Mouse (Mus musculus): ENCODE data around the gene Rprd1b.

GRCm38 (mm10) chr2:158048718-158049117 is 20.4 kb downstream of the Rprd1b start:
- TF ChIP-seq POLR2A (IDR thresholded peaks at IDR 0.05; ENCODE audit: insufficient read length, low read depth), result no peak
- TF ChIP-seq CEBPB (IDR thresholded peaks at IDR 0.05; ENCODE audit: insufficient read depth, poor library complexity, severe bottlenecking), result no peak
- no peak for TF ChIP-seq USF1 (IDR thresholded peaks at IDR 0.05; ENCODE audit: low read depth)
- no peak for TF ChIP-seq MYOD1 (IDR thresholded peaks at IDR 0.05; ENCODE audit: control insufficient read depth in 1 of 3, insufficient read length in 2 of 3, low read depth in 2 of 3)
- TF ChIP-seq TCF12 (IDR thresholded peaks at IDR 0.05; ENCODE audit: insufficient read depth, poor library complexity, severe bottlenecking), result no peak
- TF ChIP-seq TCF3 (IDR thresholded peaks at IDR 0.05; ENCODE audit: insufficient read length, low read depth), result no peak
- no peak for TF ChIP-seq MAX (IDR thresholded peaks at IDR 0.05; ENCODE audit: low read depth)
- no peak for TF ChIP-seq E2F4 (IDR thresholded peaks at IDR 0.05; ENCODE audit: insufficient read depth)
- no peak for TF ChIP-seq POLR2AphosphoS2 (IDR thresholded peaks at IDR 0.05; ENCODE audit: insufficient read length, low read depth)
- TF ChIP-seq MYOG (IDR thresholded peaks at IDR 0.05; ENCODE audit: control insufficient read depth in 1 of 3, insufficient read depth in 1 of 3, insufficient read length in 2 of 3, low read depth in 2 of 3), result no peak
- no peak for TF ChIP-seq REST (IDR thresholded peaks at IDR 0.05; ENCODE audit: insufficient read depth, insufficient read length)
